Mouse (Mus musculus) forebrain, embryonic 16.5 days (tissue): ENCODE measurements around the gene Tns1. TPM values are rescaled to one million over a fixed set of nuclear protein-coding genes. Genes with fewer than 3 reads are reported as not detected.
A peak's percentile ranks its signal among the peaks of the same experiment; 100 is the strongest.

Experiments used
- ATAC-seq: fragments of 200-750 bp; cut with Nextera tagmentation; 2 replicates; pipeline ENCODE4 v1.8.0; 2017; ENCODE audit warnings: mild to moderate bottlenecking, moderate library complexity
- H3K27ac ChIP-seq: fragments of 300-500 bp; sonication (generic); 2 replicates; pipeline ENCODE4 v1.5.1; 2014; ENCODE audit warnings: low read length, control low read depth
- H3K27me3 ChIP-seq: fragments of 300-500 bp; sonication (generic); replicated peaks from 2 replicates; pipeline ENCODE4 v1.6.1; 2014; ENCODE audit warnings: low read length; ENCODE audit not compliant: control insufficient read depth, insufficient read depth
- H3K36me3 ChIP-seq: fragments of 300-500 bp; sonication (generic); 2 replicates; pipeline ENCODE4 v1.6.1; 2014; ENCODE audit not compliant: control insufficient read depth, insufficient read depth
- H3K4me1 ChIP-seq: fragments of 300-500 bp; sonication (generic); replicated peaks from 2 replicates; pipeline ENCODE4 v1.6.1; 2014; ENCODE audit warnings: low read length; ENCODE audit not compliant: control insufficient read depth, insufficient read depth
- H3K4me2 ChIP-seq: fragments of 300-500 bp; sonication (generic); 2 replicates; pipeline ENCODE4 v1.6.1; 2014; ENCODE audit warnings: mild to moderate bottlenecking, low read length, control low read depth
- H3K4me3 ChIP-seq: fragments of 300-500 bp; sonication (generic); replicated peaks from 2 replicates; pipeline ENCODE4 v1.5.1; 2014; ENCODE audit warnings: mild to moderate bottlenecking, low read length, control low read depth
- H3K9ac ChIP-seq: fragments of 300-500 bp; sonication (generic); replicated peaks from 2 replicates; pipeline ENCODE4 v1.6.1; 2014; ENCODE audit warnings: low read depth, low read length, control low read depth
- H3K9me3 ChIP-seq: fragments of 300-500 bp; sonication (generic); 2 replicates; pipeline ENCODE4 v1.6.1; 2016; ENCODE audit warnings: low read length; ENCODE audit not compliant: control insufficient read depth
- WGBS: fragments of 180-500 bp; shearing (Covaris S2); extraction: QIAGEN DNeasy Blood & Tissue Kit; methylation state at CpG from one replicate; pipeline ENCODE4 v1.1.7; 2014; 5-methylcytosine and 5-hydroxymethylcytosine counted together
- polyA plus RNA-seq: library from polyadenylated mRNA; unstranded; fragments of >200 nt; fragmentation: Nextera tagmentation; extraction: Ambion mirVana; gene quantifications from 2 replicates; pipeline ENCODE4 v1.2.1, GENCODE M21; 2015

The Tns1 gene
- polyA plus RNA-seq, 1 experiment from 2014 or later, result 10.7 TPM

GRCm38 (mm10) chr1:73908081-73908960, 215.9 kb downstream of the Tns1 start:
- H3K27ac ChIP-seq, result no peak overlapping the region
- no peak for ATAC-seq
- H3K4me3 ChIP-seq, result no peak overlapping the region
- no peaks in the 10 kb centered on the region for H3K9me3 ChIP-seq
- no peak overlapping the region for H3K4me2 ChIP-seq
- 0 out of 2 replicates have a peak, but pooled peaks cover 2% of the 10 kb centered on the region for H3K4me1 ChIP-seq
- no peaks in the 10 kb centered on the region for H3K36me3 ChIP-seq
- 85% methylated on average over 13 of the region's 13 CpGs for WGBS
- no peak overlapping the region for H3K9ac ChIP-seq
- H3K27me3 ChIP-seq, result no peaks in the 10 kb centered on the region

- H3K9ac ChIP-seq, result no peak overlapping the region
- no peak overlapping the region for H3K4me3 ChIP-seq
- no peaks in the 10 kb centered on the region for H3K9me3 ChIP-seq
- no peak overlapping the region for H3K4me2 ChIP-seq
- peaks cover 6% of the 10 kb centered on the region for H3K4me1 ChIP-seq
- H3K27ac ChIP-seq, result no peak overlapping the region
- ATAC-seq, result no peak
- H3K27me3 ChIP-seq, result no peaks in the 10 kb centered on the region
- no peaks in the 10 kb centered on the region for H3K36me3 ChIP-seq
- WGBS, result 88% methylated on average over 28 of the region's 28 CpGs
Observed at GRCm38 (mm10) chr1:73907166-73907565, 217.1 kb downstream of the Tns1 start.

GRCm38 (mm10) chr1:73906376-73906775, 217.9 kb downstream of the Tns1 start:
- Histone ChIP-seq H3K9ac (no peak overlapping the region), H3K36me3 (no peaks in the 10 kb centered on the region), H3K27me3 (no peaks in the 10 kb centered on the region), H3K27ac (no peak overlapping the region), H3K4me1 (peaks cover 7% of the 10 kb centered on the region), H3K4me3 (no peak overlapping the region), H3K4me2 (no peak overlapping the region), H3K9me3 (no peaks in the 10 kb centered on the region)
- WGBS, result 42% methylated on average over 6 of the region's 6 CpGs
- no peak for ATAC-seq

- Histone ChIP-seq H3K36me3 (no peaks in the 10 kb centered on the region), H3K4me2 (no peak overlapping the region), H3K4me1 (peaks cover 7% of the 10 kb centered on the region), H3K4me3 (no peak overlapping the region), H3K27me3 (no peaks in the 10 kb centered on the region), H3K9me3 (no peaks in the 10 kb centered on the region), H3K27ac (no peak overlapping the region), H3K9ac (no peak overlapping the region)
- WGBS, result 68% methylated on average over 5 of the region's 5 CpGs
- ATAC-seq, result no peak
Observed at GRCm38 (mm10) chr1:73905811-73906190, 218.4 kb downstream of the Tns1 start.

- Histone ChIP-seq H3K27me3 (no peaks in the 10 kb centered on the region), H3K9ac (no peak overlapping the region), H3K4me1 (peaks cover 7% of the 10 kb centered on the region), H3K27ac (no peak overlapping the region), H3K4me2 (no peak overlapping the region), H3K4me3 (no peak overlapping the region), H3K9me3 (no peaks in the 10 kb centered on the region), H3K36me3 (no peaks in the 10 kb centered on the region)
- no peak for ATAC-seq
- WGBS, result 74% methylated on average over 10 of the region's 10 CpGs
Observed at GRCm38 (mm10) chr1:73905111-73905810, 219.0 kb downstream of the Tns1 start.

- peaks cover 7% of the 10 kb centered on the region for H3K4me1 ChIP-seq
- H3K4me2 ChIP-seq, result no peak overlapping the region
- WGBS, result 92% methylated on average over 8 of the region's 8 CpGs
- no peak overlapping the region for H3K27ac ChIP-seq
- H3K9ac ChIP-seq, result no peak overlapping the region
- H3K27me3 ChIP-seq, result no peaks in the 10 kb centered on the region
- H3K36me3 ChIP-seq, result no peaks in the 10 kb centered on the region
- H3K4me3 ChIP-seq, result no peak overlapping the region
- H3K9me3 ChIP-seq, result no peaks in the 10 kb centered on the region
- no peak for ATAC-seq
Observed at GRCm38 (mm10) chr1:73904641-73905040, 219.6 kb downstream of the Tns1 start.

GRCm38 (mm10) chr1:73903035-73903434, 221.2 kb downstream of the Tns1 start:
- peak; percentile 24; the same call in 1 of the 2 replicates for ATAC-seq
- Histone ChIP-seq H3K27ac (no peak overlapping the region), H3K36me3 (no peaks in the 10 kb centered on the region), H3K4me2 (no peak overlapping the region), H3K4me3 (no peak overlapping the region), H3K9ac (no peak overlapping the region), H3K4me1 (peaks cover 7% of the 10 kb centered on the region), H3K9me3 (no peaks in the 10 kb centered on the region), H3K27me3 (no peaks in the 10 kb centered on the region)
- WGBS, result 75% methylated on average over 5 of the region's 5 CpGs

- H3K27me3 ChIP-seq, result no peaks in the 10 kb centered on the region
- H3K9me3 ChIP-seq, result no peaks in the 10 kb centered on the region
- H3K36me3 ChIP-seq, result no peaks in the 10 kb centered on the region
- ATAC-seq, result peak; percentile 48
- H3K9ac ChIP-seq, result 0 out of 2 replicates have a peak overlapping the region, but pooled peaks have one; percentile 29
- H3K4me2 ChIP-seq, result no peak overlapping the region
- WGBS, result 20% methylated on average over 16 of the region's 16 CpGs
- no peak overlapping the region for H3K4me3 ChIP-seq
- H3K27ac ChIP-seq, result no peak overlapping the region
- H3K4me1 ChIP-seq, result peaks cover 7% of the 10 kb centered on the region
Observed at GRCm38 (mm10) chr1:73902171-73902991, 221.9 kb downstream of the Tns1 start.

- ATAC-seq, result peak; percentile 54
Observed at GRCm38 (mm10) chr1:73901496-73901899, 222.8 kb downstream of the Tns1 start.

More at GRCm38 (mm10) chr1:73901496-73901899, 222.8 kb downstream of the Tns1 start:
- H3K4me3 ChIP-seq, result no peak overlapping the region
- no peak overlapping the region for H3K4me2 ChIP-seq
- no peaks in the 10 kb centered on the region for H3K27me3 ChIP-seq
- H3K9ac ChIP-seq, result no peak overlapping the region
- no peaks in the 10 kb centered on the region for H3K9me3 ChIP-seq
- WGBS, result 3% methylated on average over 3 of the region's 3 CpGs
- H3K4me1 ChIP-seq, result peaks cover 7% of the 10 kb centered on the region
- H3K27ac ChIP-seq, result no peak overlapping the region
- H3K36me3 ChIP-seq, result no peaks in the 10 kb centered on the region
